Mouse (Mus musculus): ENCODE results near the gene 2010300C02Rik. TPM values are rescaled to one million over a fixed set of nuclear protein-coding genes. Genes with fewer than 3 reads are reported as not detected.
A peak's percentile ranks its signal among the peaks of the same experiment; 100 is the strongest.
"Not testable (repeated sequence)": the region's sequence is repeated elsewhere in the genome, so short reads cannot be mapped to it uniquely, and the experiment has no call there.

2010300C02Rik gene
- polyA plus RNA-seq, 1 experiment from 2014 or later: 3.2 TPM

GRCm38 (mm10) chr1:37728053-37728452 lies 8.2 kb upstream of the 2010300C02Rik start:
- H3K27me3 ChIP-seq (replicated peaks): no peaks in the 10 kb centered on the region; the same call in 1 of the 2 replicates
- no peak overlapping the region for H3K27ac ChIP-seq (replicated peaks)
- no peaks in the 10 kb centered on the region for H3K9me3 ChIP-seq (replicated peaks)
- H3K9ac ChIP-seq (replicated peaks): no peak overlapping the region
- no peak overlapping the region for H3K4me2 ChIP-seq
- H3K4me3 ChIP-seq (replicated peaks): no peak overlapping the region
- no peak for ATAC-seq (ENCODE audit: low FRiP score)
- H3K36me3 ChIP-seq: no peaks in the 10 kb centered on the region
- H3K4me1 ChIP-seq: no peaks in the 10 kb centered on the region
- 80% methylated on average over 10 of the region's 10 CpGs for WGBS

GRCm38 (mm10) chr1:37727186-37727585 lies 7.3 kb upstream of the 2010300C02Rik start:
- H3K9me3 ChIP-seq (replicated peaks): no peaks in the 10 kb centered on the region
- 81% methylated on average over 8 of the region's 8 CpGs for WGBS
- H3K36me3 ChIP-seq: no peaks in the 10 kb centered on the region
- H3K27ac ChIP-seq (replicated peaks): no peak overlapping the region
- H3K9ac ChIP-seq (replicated peaks): no peak overlapping the region
- no peak overlapping the region for H3K4me3 ChIP-seq (replicated peaks)
- no peak for ATAC-seq (ENCODE audit: low FRiP score)
- H3K27me3 ChIP-seq (replicated peaks): peaks cover 3% of the 10 kb centered on the region; the same call in 1 of the 2 replicates
- no peaks in the 10 kb centered on the region for H3K4me1 ChIP-seq
- no peak overlapping the region for H3K4me2 ChIP-seq

- Histone ChIP-seq H3K9me3 (replicated peaks) (no peaks in the 10 kb centered on the region), H3K4me1 (no peaks in the 10 kb centered on the region), H3K27ac (replicated peaks) (no peak overlapping the region), H3K36me3 (no peaks in the 10 kb centered on the region), H3K4me2 (no peak overlapping the region), H3K4me3 (replicated peaks) (no peak overlapping the region), H3K9ac (replicated peaks) (no peak overlapping the region), H3K27me3 (replicated peaks) (peaks cover 5% of the 10 kb centered on the region; the same call in 1 of the 2 replicates)
- ATAC-seq (ENCODE audit: low FRiP score): no peak
- 83% methylated on average over 8 of the region's 8 CpGs for WGBS
Observed at GRCm38 (mm10) chr1:37726426-37726825, 6.5 kb upstream of the 2010300C02Rik start.

- no peaks in the 10 kb centered on the region for H3K36me3 ChIP-seq
- WGBS: 73% methylated on average over 12 of the region's 12 CpGs
- no peak overlapping the region for H3K9ac ChIP-seq (replicated peaks)
- H3K27ac ChIP-seq (replicated peaks): no peak overlapping the region
- no peak for ATAC-seq (ENCODE audit: low FRiP score)
- H3K9me3 ChIP-seq (replicated peaks): no peaks in the 10 kb centered on the region
- H3K27me3 ChIP-seq (replicated peaks): peaks cover 8% of the 10 kb centered on the region
- no peak overlapping the region for H3K4me3 ChIP-seq (replicated peaks)
- H3K4me2 ChIP-seq: 0 out of 2 replicates have a peak overlapping the region, but pooled peaks have one; percentile 19
- H3K4me1 ChIP-seq: no peaks in the 10 kb centered on the region
Observed at GRCm38 (mm10) chr1:37725880-37726279, 6.0 kb upstream of the 2010300C02Rik start.

GRCm38 (mm10) chr1:37721092-37721491 lies 1.2 kb upstream of the 2010300C02Rik start:
- no peaks in the 10 kb centered on the region for H3K9me3 ChIP-seq (replicated peaks)
- H3K27me3 ChIP-seq (replicated peaks): peaks cover 23% of the 10 kb centered on the region
- H3K9ac ChIP-seq (replicated peaks): no peak overlapping the region
- peaks cover 11% of the 10 kb centered on the region for H3K4me1 ChIP-seq
- no peak overlapping the region for H3K4me3 ChIP-seq (replicated peaks)
- ATAC-seq (ENCODE audit: low FRiP score): no peak
- no peaks in the 10 kb centered on the region for H3K36me3 ChIP-seq
- no peak overlapping the region for H3K4me2 ChIP-seq
- 84% methylated on average over 5 of the region's 5 CpGs for WGBS
- H3K27ac ChIP-seq (replicated peaks): no peak overlapping the region

- no peaks in the 10 kb centered on the region for H3K36me3 ChIP-seq
- H3K4me2 ChIP-seq: peak overlapping the region; percentile 96
- WGBS: 3% methylated on average over 49 of the region's 49 CpGs
- H3K9ac ChIP-seq (replicated peaks): peak overlapping the region; percentile 62
- H3K27ac ChIP-seq (replicated peaks): no peak overlapping the region
- H3K9me3 ChIP-seq (replicated peaks): no peaks in the 10 kb centered on the region
- peaks cover 23% of the 10 kb centered on the region for H3K27me3 ChIP-seq (replicated peaks)
- peak overlapping the region; percentile 63 for H3K4me3 ChIP-seq (replicated peaks)
- ATAC-seq (ENCODE audit: low FRiP score): peak; percentile 73
- H3K4me1 ChIP-seq: peaks cover 11% of the 10 kb centered on the region
Observed at GRCm38 (mm10) chr1:37719030-37719723, 708 bp downstream of the 2010300C02Rik start.

- peaks cover 23% of the 10 kb centered on the region for H3K27me3 ChIP-seq (replicated peaks)
- 56% methylated on average over 7 of the region's 7 CpGs for WGBS
- no peak overlapping the region for H3K27ac ChIP-seq (replicated peaks)
- H3K4me1 ChIP-seq: peaks cover 11% of the 10 kb centered on the region
- no peak overlapping the region for H3K9ac ChIP-seq (replicated peaks)
- no peak for ATAC-seq (ENCODE audit: low FRiP score)
- H3K36me3 ChIP-seq: no peaks in the 10 kb centered on the region
- H3K4me2 ChIP-seq: peak overlapping the region; percentile 96
- no peak overlapping the region for H3K4me3 ChIP-seq (replicated peaks)
- H3K9me3 ChIP-seq (replicated peaks): no peaks in the 10 kb centered on the region
Observed at GRCm38 (mm10) chr1:37718516-37718915, 1.4 kb downstream of the 2010300C02Rik start.

- Histone ChIP-seq H3K4me2 (no peak overlapping the region), H3K27ac (replicated peaks) (no peak overlapping the region), H3K4me3 (replicated peaks) (no peak overlapping the region), H3K27me3 (replicated peaks) (peaks cover 22% of the 10 kb centered on the region), H3K4me1 (peaks cover 11% of the 10 kb centered on the region), H3K9me3 (replicated peaks) (no peaks in the 10 kb centered on the region), H3K36me3 (no peaks in the 10 kb centered on the region), H3K9ac (replicated peaks) (no peak overlapping the region)
- 80% methylated on average over 14 of the region's 14 CpGs for WGBS
- no peak for ATAC-seq (ENCODE audit: low FRiP score)
Observed at GRCm38 (mm10) chr1:37717415-37718195, 2.3 kb downstream of the 2010300C02Rik start.

- H3K27me3 ChIP-seq (replicated peaks); H3K36me3 ChIP-seq; ATAC-seq (ENCODE audit: low FRiP score); H3K9me3 ChIP-seq (replicated peaks); H3K4me1 ChIP-seq; H3K4me3 ChIP-seq (replicated peaks); H3K9ac ChIP-seq (replicated peaks); H3K4me2 ChIP-seq; H3K27ac ChIP-seq (replicated peaks): not testable (repeated sequence)
- WGBS: 83% methylated on average over 4 of the region's 4 CpGs
Observed at GRCm38 (mm10) chr1:37712357-37712737, 7.5 kb downstream of the 2010300C02Rik start.

GRCm38 (mm10) chr1:37711596-37712356 lies 8.1 kb downstream of the 2010300C02Rik start:
- Histone ChIP-seq H3K36me3 (no peaks in the 10 kb centered on the region), H3K4me3 (replicated peaks) (no peak overlapping the region), H3K9me3 (replicated peaks) (no peaks in the 10 kb centered on the region), H3K4me1 (no peaks in the 10 kb centered on the region), H3K27me3 (replicated peaks) (no peaks in the 10 kb centered on the region; the same call in 1 of the 2 replicates), H3K4me2 (no peak overlapping the region), H3K9ac (replicated peaks) (no peak overlapping the region), H3K27ac (replicated peaks) (no peak overlapping the region)
- ATAC-seq (ENCODE audit: low FRiP score): no peak
- 92% methylated on average over 10 of the region's 10 CpGs for WGBS

GRCm38 (mm10) chr1:37711082-37711481 lies 8.8 kb downstream of the 2010300C02Rik start:
- WGBS: 94% methylated on average over 5 of the region's 5 CpGs
- no peak overlapping the region for H3K4me3 ChIP-seq (replicated peaks)

More at GRCm38 (mm10) chr1:37711082-37711481, 8.8 kb downstream of the 2010300C02Rik start:
- Histone ChIP-seq H3K4me2 (no peak overlapping the region), H3K9ac (replicated peaks) (no peak overlapping the region), H3K27ac (replicated peaks) (no peak overlapping the region), H3K36me3 (no peaks in the 10 kb centered on the region), H3K4me1 (no peaks in the 10 kb centered on the region), H3K9me3 (replicated peaks) (no peaks in the 10 kb centered on the region), H3K27me3 (replicated peaks) (no peaks in the 10 kb centered on the region; the same call in 1 of the 2 replicates)
- no peak for ATAC-seq (ENCODE audit: low FRiP score)
